Mouse (Mus musculus) limb, embryonic 11.5 days (tissue): ENCODE measurements around the gene Atpaf2. TPM values are rescaled to one million over a fixed set of nuclear protein-coding genes. Genes with fewer than 3 reads are reported as not detected.

Source experiments
- ATAC-seq: fragments of 200-750 bp; cut with Nextera tagmentation; 2 replicates; pipeline ENCODE4 v1.8.0; 2017; ENCODE audit warnings: low read depth; ENCODE audit not compliant: insufficient number of reproducible peaks, low FRiP score, low TSS enrichment
- DNase-seq: peaks from one replicate; pipeline ENCODE4 v3.0.0-alpha.2; 2015; ENCODE audit warnings: low spot score
- H3K27ac ChIP-seq: fragments of 300-500 bp; sonication (generic); replicated peaks from 2 replicates; pipeline ENCODE4 v1.5.1; 2014; ENCODE audit warnings: low read depth, mild to moderate bottlenecking, low read length
- H3K27me3 ChIP-seq: fragments of 300-500 bp; sonication (generic); 2 replicates; pipeline ENCODE4 v1.6.1; 2014; ENCODE audit warnings: mild to moderate bottlenecking, low read length, mixed read lengths; ENCODE audit not compliant: control insufficient read depth, insufficient read depth
- H3K36me3 ChIP-seq: fragments of 300-500 bp; sonication (generic); 2 replicates; pipeline ENCODE4 v1.6.1; 2014; ENCODE audit warnings: mild to moderate bottlenecking, low read length, moderate library complexity, mixed read lengths; ENCODE audit not compliant: control insufficient read depth, insufficient read depth
- H3K4me1 ChIP-seq: fragments of 300-500 bp; sonication (generic); 2 replicates; pipeline ENCODE4 v1.6.1; 2014; ENCODE audit warnings: low read length, mixed read lengths; ENCODE audit not compliant: control insufficient read depth, insufficient read depth
- H3K4me2 ChIP-seq: fragments of 300-500 bp; sonication (generic); 2 replicates; pipeline ENCODE4 v1.6.1; 2014; ENCODE audit warnings: low read depth, mild to moderate bottlenecking, moderate library complexity; ENCODE audit not compliant: severe bottlenecking
- H3K4me3 ChIP-seq: fragments of 300-500 bp; sonication (generic); 2 replicates; pipeline ENCODE4 v1.5.1; 2014; ENCODE audit warnings: low read depth, low read length
- H3K9ac ChIP-seq: fragments of 300-500 bp; sonication (generic); 2 replicates; pipeline ENCODE4 v1.6.1; 2014; ENCODE audit warnings: mild to moderate bottlenecking, low read length
- H3K9me3 ChIP-seq: fragments of 300-500 bp; sonication (generic); 2 replicates; pipeline ENCODE4 v1.6.1; 2016; ENCODE audit warnings: low read length; ENCODE audit not compliant: control insufficient read depth
- WGBS: fragments of 180-500 bp; shearing (Covaris S2); extraction: QIAGEN DNeasy Blood & Tissue Kit; methylation state at CpG from one replicate; pipeline ENCODE4 v1.1.7; 2014; 5-methylcytosine and 5-hydroxymethylcytosine counted together
- polyA plus RNA-seq: library from polyadenylated mRNA; unstranded; fragments of >200 nt; fragmentation: Nextera tagmentation; extraction: Ambion mirVana; gene quantifications from 2 replicates; pipeline ENCODE4 v1.2.1, GENCODE M21; 2014

Atpaf2 gene
- polyA plus RNA-seq, 1 experiment from 2014 or later = 53.7 TPM

DNA sequence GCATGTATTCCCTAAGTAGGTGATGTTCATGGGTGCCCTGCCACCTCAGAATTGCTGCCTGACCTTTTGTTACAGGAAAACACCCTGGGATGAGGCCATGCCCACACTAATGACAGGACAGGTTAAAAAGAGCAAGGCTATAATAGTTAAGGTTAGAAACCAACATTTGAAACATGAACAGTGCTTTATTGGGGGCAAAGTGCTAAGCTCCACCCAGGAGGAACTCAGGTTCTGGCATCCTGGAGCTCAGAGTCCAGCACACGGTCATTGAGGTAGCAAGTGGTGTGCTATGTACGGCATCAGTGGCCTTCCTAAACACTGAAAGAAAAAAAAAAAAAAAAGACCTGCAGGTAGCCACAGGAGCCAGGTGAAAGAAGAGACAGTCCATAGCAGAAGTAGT lies 30.3 kb downstream of the Atpaf2 start:
- Histone ChIP-seq H3K36me3 (no peaks in the 10 kb centered on the region), H3K4me3 (no peak overlapping the region), H3K9me3 (no peaks in the 10 kb centered on the region), H3K27ac (no peak overlapping the region), H3K4me1 (peaks cover 7% of the 10 kb centered on the region), H3K9ac (no peak overlapping the region), H3K4me2 (no peak overlapping the region), H3K27me3 (no peaks in the 10 kb centered on the region)
- DNase-seq = no peak
- WGBS = 85% methylated on average over 2 of the region's 2 CpGs
- no peak for ATAC-seq

DNA sequence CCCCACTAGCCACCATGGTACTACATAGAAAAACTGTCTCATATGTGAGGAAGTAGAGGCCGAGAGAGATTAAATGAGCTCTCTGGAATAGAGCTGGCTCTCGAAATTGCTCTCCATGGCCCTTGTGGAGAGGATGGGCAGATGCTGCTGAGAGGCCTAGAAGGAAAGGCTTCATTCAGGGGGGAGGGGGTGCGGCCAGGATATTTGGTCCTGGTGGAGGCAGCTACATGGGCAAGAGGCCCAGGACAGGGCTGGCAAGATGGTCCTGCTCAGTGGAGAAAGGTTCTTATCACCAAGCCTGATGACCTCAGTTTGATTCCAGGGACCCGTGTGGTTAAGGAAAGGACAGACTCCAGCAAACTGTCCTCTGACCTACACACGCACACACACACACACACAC lies 32.3 kb downstream of the Atpaf2 start:
- Histone ChIP-seq H3K4me3 (no peak overlapping the region), H3K9ac (no peak overlapping the region), H3K27me3 (no peaks in the 10 kb centered on the region), H3K9me3 (no peaks in the 10 kb centered on the region), H3K36me3 (no peaks in the 10 kb centered on the region), H3K4me1 (peaks cover 7% of the 10 kb centered on the region), H3K27ac (no peak overlapping the region), H3K4me2 (no peak overlapping the region)
- ATAC-seq = no peak
- DNase-seq = no peak
- WGBS = 88% methylated on average over 5 of the region's 5 CpGs

DNA sequence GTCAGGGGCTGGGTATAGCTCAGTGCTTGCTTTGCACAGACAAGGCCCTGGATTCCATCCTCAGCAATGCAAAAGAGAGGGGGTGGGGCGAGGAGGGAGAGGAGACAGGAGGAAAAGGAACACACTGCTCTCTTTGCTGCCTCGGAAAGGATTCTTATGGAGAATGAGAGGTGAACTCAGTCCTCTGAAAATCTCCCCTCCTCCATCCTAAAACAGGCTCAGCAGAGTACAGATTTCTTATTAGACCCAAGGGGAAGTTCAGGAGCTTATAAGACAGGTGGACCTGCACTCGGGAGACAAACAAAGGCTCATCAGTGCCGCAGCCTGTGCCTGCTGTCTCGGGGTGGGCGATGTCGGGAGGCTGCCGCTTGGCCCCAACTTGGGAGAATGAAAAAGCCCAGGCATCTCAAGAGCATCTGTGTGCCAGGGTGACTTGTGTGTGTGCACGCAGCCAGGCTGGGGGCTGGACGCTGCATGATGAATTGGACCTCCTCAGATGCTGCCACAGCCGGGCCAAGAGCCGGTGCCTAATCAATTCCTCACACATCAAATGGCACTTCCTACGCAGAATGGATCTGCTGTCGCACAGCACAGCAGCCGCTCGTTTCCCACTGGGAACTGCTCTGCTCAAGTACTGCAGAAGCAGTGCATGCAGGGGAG lies 33.4 kb downstream of the Atpaf2 start:
- H3K9me3 ChIP-seq = no peaks in the 10 kb centered on the region
- WGBS = 4% methylated on average over 16 of the region's 16 CpGs
- H3K36me3 ChIP-seq = no peaks in the 10 kb centered on the region
- no peak overlapping the region for H3K4me3 ChIP-seq
- no peaks in the 10 kb centered on the region for H3K27me3 ChIP-seq
- no peak overlapping the region; the same call in 1 of the 2 replicates for H3K9ac ChIP-seq
- DNase-seq (no peak), ATAC-seq (no peak)
- peaks cover 7% of the 10 kb centered on the region for H3K4me1 ChIP-seq
- H3K27ac ChIP-seq = no peak overlapping the region
- H3K4me2 ChIP-seq = peak overlapping the region; percentile 34

DNA sequence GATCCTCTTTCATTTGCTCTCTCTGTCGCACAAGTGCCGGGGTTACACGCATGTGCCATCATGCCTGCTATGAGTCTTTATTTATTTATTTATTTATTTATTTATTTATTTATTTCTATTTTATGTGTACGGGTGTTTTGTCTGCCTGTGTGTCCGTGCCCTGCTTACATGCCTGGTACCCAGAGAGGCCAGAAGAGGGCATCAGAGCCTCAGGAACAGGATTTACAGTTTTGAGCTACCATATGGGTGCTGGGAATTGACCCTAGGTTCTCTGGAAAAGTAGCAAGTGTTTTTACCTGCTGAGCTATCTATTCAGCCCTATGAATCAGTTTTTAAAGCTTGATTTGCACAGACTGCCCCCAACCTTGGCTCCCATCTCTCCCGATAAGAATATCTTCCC lies 34.7 kb downstream of the Atpaf2 start:
- ATAC-seq (no peak), DNase-seq (no peak)
- no peak overlapping the region for H3K4me2 ChIP-seq
- no peak overlapping the region for H3K27ac ChIP-seq
- WGBS = 91% methylated on average over 6 of the region's 6 CpGs
- H3K9ac ChIP-seq = no peak overlapping the region
- H3K4me1 ChIP-seq = peaks cover 7% of the 10 kb centered on the region
- H3K9me3 ChIP-seq = no peaks in the 10 kb centered on the region
- H3K27me3 ChIP-seq = no peaks in the 10 kb centered on the region
- H3K36me3 ChIP-seq = no peaks in the 10 kb centered on the region
- no peak overlapping the region for H3K4me3 ChIP-seq

DNA sequence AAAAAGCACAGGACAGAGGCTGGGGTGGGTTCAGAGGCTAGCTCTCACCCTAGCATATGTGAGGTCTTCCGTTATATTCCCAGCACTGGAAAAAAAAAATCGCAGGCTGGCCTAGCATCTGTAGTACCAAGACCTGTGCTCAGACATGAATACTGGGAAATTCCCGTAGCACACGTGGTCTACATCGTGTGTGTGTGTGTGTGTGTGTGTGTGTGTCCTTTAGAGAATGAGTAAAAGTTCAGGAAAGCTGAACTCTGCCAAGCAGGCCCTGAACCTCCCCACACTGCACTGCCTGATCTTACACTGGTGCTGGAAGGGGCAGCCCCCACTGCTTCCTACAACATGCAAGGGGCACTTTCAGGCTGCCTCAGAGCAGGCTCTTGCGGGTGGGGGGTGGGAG lies 43.8 kb downstream of the Atpaf2 start:
- Histone ChIP-seq H3K4me3 (no peak overlapping the region), H3K4me2 (no peak overlapping the region), H3K27ac (no peak overlapping the region), H3K9me3 (no peaks in the 10 kb centered on the region), H3K27me3 (no peaks in the 10 kb centered on the region), H3K36me3 (no peaks in the 10 kb centered on the region), H3K4me1 (no peaks in the 10 kb centered on the region), H3K9ac (no peak overlapping the region)
- no peak for ATAC-seq
- no peak for DNase-seq
- WGBS = 87% methylated on average over 6 of the region's 6 CpGs

DNA sequence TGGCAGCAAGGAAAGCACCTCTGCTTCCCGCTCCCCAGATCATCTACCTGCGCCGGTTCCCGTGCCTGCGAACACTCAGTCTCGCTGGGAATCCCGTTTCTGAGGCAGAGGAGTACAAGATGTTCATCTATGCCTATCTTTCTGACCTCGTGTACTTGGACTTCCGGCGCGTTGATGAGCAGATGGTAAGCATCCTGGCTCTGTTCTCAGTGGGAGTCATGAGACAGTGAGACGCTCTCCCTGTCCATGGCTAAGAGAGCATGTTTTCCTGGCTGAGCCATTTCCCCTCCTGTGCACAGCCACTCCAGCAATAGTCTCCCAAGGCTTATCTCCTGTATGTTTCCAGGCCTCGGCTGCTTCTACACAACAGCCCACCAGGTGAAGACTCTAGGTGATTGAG lies 47.8 kb downstream of the Atpaf2 start:
- no peak overlapping the region for H3K4me3 ChIP-seq
- no peaks in the 10 kb centered on the region for H3K36me3 ChIP-seq
- WGBS = 87% methylated on average over 13 of the region's 13 CpGs
- ATAC-seq (no peak), DNase-seq (no peak)
- no peak overlapping the region for H3K9ac ChIP-seq
- H3K4me1 ChIP-seq = peaks cover 9% of the 10 kb centered on the region
- H3K27ac ChIP-seq = no peak overlapping the region
- H3K9me3 ChIP-seq = no peaks in the 10 kb centered on the region
- H3K27me3 ChIP-seq = no peaks in the 10 kb centered on the region
- no peak overlapping the region for H3K4me2 ChIP-seq

DNA sequence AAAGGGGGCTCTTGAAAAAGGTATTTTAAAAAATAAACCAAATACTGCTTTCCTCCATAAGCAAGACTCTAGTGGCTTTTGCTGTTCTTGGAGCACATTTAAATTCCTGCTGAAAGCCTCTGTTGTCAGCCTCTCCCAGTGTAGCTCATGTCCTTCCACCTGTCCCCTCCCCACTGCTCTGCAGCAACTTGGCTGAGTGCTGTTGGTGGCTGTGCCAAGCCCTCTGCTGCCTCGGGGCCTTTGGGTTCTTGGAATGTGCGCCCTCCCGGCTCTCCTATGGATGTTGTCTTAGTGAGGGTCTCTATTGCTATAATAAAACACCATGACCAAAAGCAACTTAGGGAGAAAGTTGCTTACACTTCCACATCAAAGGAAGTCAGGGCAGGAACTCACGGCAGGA lies 48.8 kb downstream of the Atpaf2 start:
- H3K27ac ChIP-seq = no peak overlapping the region
- no peak for ATAC-seq
- peaks cover 9% of the 10 kb centered on the region for H3K4me1 ChIP-seq
- H3K4me2 ChIP-seq = no peak overlapping the region
- DNase-seq = no peak
- WGBS = 57% methylated on average over 4 of the region's 4 CpGs
- H3K9me3 ChIP-seq = no peaks in the 10 kb centered on the region
- no peak overlapping the region for H3K9ac ChIP-seq
- H3K4me3 ChIP-seq = no peak overlapping the region
- H3K36me3 ChIP-seq = no peaks in the 10 kb centered on the region
- H3K27me3 ChIP-seq = no peaks in the 10 kb centered on the region

DNA sequence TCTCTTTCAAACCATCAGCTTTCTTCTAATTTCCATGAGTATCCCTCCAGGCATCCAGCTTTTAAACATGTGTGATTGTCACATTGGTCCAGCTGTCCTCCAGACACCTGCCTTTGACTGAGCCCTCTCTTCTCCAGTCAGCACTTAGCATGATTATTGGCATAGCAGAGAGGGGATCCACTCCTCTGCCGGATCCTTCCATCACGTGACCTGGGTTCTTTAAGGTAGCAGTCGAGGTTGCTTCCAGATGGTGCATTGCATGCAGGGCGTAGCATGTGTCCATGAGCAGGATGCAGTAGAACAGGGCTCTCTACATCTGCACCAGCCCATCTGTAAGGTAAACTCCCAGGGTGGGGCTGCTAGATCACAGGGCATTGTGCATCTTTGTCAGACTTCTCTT lies 49.3 kb downstream of the Atpaf2 start:
- Histone ChIP-seq H3K27ac (no peak overlapping the region), H3K9me3 (no peaks in the 10 kb centered on the region), H3K27me3 (no peaks in the 10 kb centered on the region), H3K4me3 (no peak overlapping the region), H3K4me1 (peaks cover 9% of the 10 kb centered on the region), H3K36me3 (no peaks in the 10 kb centered on the region), H3K9ac (no peak overlapping the region), H3K4me2 (no peak overlapping the region)
- DNase-seq = no peak
- no peak for ATAC-seq
- 65% methylated on average over 4 of the region's 4 CpGs for WGBS

DNA sequence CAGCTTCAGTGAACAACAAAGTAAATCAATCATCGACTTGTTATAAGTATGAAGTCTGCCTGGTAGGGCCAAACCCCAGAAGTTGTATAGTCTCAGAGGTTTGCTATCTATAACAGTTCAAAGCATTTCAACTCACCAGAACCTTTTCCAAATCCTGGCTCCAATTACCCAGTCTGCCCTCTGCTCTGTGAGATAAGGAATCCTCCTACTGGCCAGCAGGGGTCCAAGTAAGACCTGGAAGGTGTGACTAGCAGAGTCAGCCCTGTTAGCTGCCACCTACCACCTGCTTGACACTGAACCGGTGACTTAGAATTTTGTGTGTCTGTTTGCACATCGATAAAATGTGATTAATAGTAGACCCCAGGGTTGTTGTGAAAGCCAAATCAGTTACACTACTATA lies 51.0 kb downstream of the Atpaf2 start:
- no peaks in the 10 kb centered on the region for H3K36me3 ChIP-seq
- no peak overlapping the region for H3K4me3 ChIP-seq
- DNase-seq (no peak), ATAC-seq (no peak)
- H3K27ac ChIP-seq = no peak overlapping the region
- no peaks in the 10 kb centered on the region for H3K27me3 ChIP-seq
- 68% methylated on average over 3 of the region's 3 CpGs for WGBS
- H3K4me1 ChIP-seq = peaks cover 9% of the 10 kb centered on the region
- H3K4me2 ChIP-seq = no peak overlapping the region
- no peak overlapping the region for H3K9ac ChIP-seq
- no peaks in the 10 kb centered on the region for H3K9me3 ChIP-seq
